Mouse (Mus musculus) layer of hippocampus, adult 9-11 months (tissue): ENCODE measurements around the gene Ears2.

Experiments used
- DNase-seq: peaks from one replicate; pipeline ENCODE4 v3.0.0; 2022

Ears2 gene

DNA sequence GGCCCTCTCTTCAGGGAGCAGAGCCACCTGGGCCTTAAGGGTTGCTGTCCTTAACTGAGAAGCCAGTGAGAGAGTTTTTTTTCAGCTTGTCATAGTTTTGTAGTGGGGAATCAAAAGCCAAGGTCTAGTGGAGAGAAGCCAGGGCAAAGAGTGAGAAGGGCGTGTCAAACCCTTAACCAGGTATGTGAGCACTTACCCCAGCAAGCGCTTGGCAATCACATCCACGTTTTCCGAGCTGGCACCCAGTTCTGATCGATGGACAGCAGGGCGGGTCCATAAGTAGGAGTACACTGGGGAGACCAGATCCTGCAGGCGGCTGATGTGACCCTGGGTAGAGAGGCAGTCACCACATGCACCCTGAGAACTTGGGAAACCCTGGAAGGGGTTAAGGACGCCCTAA, 23.0 kb downstream of the Ears2 start:
- no peak for DNase-seq

- DNase-seq: no peak
Observed at GRCm38 (mm10) chr7:122034348-122034747, 32.7 kb downstream of the Ears2 start.

- DNase-seq: no peak
Observed at GRCm38 (mm10) chr7:122033371-122033770, 33.7 kb downstream of the Ears2 start.

- no peak for DNase-seq
Observed at GRCm38 (mm10) chr7:122022131-122022530, 44.9 kb downstream of the Ears2 start.

DNA sequence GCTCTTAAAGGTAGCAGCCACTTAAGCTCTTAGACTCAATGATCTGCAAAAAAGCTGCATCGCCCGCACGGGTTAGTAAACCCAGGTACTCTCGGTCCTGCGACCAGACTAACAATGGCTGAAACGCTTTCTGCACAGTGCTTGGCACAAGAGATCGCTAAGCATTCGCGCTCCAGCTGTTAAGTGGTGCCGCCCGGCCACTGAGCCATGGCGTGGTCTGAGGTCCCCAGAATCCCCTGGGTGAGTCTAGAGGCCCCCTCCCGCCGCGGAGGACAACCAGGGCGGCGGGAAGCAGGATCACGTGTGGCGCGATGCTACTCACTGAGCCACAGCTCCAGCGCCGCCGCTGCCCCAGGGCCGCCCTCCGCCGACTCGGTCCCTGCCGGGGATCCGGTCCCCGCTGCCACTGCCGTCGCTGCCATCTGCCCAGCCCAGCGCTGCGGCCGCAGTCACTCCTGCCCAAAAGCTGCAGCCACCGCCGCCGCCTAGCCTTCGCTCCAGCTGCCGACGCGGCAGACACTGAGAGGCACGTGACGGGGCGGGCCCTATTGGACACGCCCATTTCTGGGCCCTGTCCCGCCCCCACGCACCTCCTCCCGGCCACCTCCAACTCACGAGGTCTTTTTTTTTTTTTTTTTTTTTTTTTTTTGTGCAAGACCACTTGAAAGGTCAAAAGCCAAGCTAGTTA, 46.3 kb downstream of the Ears2 start, which contains the start of gene Gga2:
Gene Gga2 (minus strand): TSS at position 556 of the 688 bp plus-strand sequence.
- DNase-seq: peak; percentile 90

GRCm38 (mm10) chr7:122020273-122020666, 46.8 kb downstream of the Ears2 start:
- no peak for DNase-seq

DNA sequence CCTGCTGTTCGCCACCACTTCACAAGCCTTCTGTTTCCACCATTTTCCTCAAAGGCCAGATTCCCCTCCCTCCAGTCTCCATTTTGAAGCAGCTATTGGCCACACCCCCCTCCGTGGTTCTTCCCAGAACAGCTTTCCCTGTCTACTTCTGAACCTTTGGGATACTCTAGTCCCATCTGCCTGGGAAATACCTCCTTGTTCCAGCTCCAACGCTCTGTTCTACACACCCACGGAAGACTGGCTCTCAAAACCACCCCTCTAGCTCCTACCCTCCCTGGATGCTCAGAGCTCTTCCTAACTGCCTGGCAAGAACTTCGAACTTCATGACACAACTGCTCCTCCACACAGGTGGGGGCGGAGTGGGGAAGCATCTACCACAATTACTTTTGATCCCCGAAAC, 48.1 kb downstream of the Ears2 start:
- peak; percentile 69 for DNase-seq

GRCm38 (mm10) chr7:122018247-122018646, 48.8 kb downstream of the Ears2 start:
- DNase-seq: no peak

GRCm38 (mm10) chr7:122015734-122016133, 51.3 kb downstream of the Ears2 start:
- no peak for DNase-seq

- no peak for DNase-seq
Observed at GRCm38 (mm10) chr7:122015105-122015504, 52.0 kb downstream of the Ears2 start.

DNA sequence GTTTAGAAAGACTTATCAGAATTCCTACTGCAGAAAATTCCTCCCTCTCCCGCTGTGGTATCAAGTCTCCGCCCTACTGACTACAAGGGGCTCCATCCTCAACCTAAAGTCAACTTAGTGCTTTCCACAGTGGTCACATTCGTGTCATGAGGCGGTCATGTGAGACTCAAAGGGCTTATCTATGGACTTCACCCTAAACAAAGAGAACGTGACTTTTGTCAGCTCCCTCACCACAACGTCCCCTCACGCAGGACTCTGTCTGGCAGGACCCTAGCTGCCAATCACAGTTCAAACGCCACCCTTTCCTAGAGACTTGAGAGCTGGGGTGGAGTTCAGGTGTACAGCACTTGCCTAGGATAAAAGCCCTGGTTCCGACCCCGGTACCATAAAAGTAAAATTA, 54.1 kb downstream of the Ears2 start:
- no peak for DNase-seq

GRCm38 (mm10) chr7:122012370-122012769, 54.7 kb downstream of the Ears2 start:
- DNase-seq: no peak

DNA sequence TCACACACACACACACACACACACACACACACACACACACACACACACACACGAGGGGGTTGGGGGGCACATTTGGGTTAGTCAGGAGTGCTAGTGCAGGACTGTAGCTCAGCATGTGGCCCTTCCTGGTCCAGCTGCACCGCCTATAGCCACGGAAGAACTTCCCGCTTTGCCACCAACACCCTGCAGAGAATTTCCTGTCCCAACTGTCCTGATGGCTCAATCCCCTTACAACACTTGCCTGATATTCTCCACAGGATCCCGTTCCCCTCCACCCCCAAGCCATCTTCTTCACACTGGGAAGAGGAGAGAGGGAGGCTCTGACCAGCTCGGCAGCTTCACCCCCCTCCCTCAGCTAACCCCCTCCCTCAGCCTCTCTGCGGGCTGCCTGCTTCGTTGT, 66.7 kb downstream of the Ears2 start:
- DNase-seq: no peak

DNA sequence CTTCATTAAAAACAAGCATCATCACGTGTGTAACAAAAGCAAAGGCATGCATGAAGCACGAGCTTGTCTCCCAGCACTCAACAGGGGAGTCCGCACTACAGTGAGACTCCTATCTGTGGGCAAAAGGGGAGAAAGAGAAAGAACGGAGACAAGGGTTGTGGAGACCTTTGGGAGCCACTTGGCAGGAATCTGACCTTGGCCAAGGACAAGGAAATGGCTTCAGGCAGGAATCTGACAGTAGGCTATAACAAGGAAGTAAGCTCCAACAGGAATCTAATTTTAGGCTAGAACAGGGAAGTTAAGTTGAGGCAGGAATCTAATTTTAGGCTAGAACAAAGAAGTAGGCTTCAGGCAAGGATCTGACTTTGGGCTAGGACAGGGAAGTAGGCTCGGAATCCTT, 71.1 kb downstream of the Ears2 start:
- no peak for DNase-seq
